Mouse (Mus musculus) testis, adult 2 months (tissue): ENCODE results near the gene Wars2.

Source experiments
- CTCF ChIP-seq: fragments of 200-500 bp; IDR thresholded peaks from 2 replicates; pipeline ENCODE4 v1.5.1; 2012; ENCODE audit warnings: low read depth, mild to moderate bottlenecking, inconsistent platforms, low read length, moderate library complexity; ENCODE audit not compliant: control insufficient read depth, insufficient read depth, insufficient replicate concordance
- POLR2A ChIP-seq: fragments of 200-500 bp; IDR thresholded peaks from 2 replicates; pipeline ENCODE4 v1.6.1; 2012; ENCODE audit warnings: low read depth, mild to moderate bottlenecking, inconsistent platforms, low read length, moderate library complexity; ENCODE audit not compliant: control insufficient read depth

DNA sequence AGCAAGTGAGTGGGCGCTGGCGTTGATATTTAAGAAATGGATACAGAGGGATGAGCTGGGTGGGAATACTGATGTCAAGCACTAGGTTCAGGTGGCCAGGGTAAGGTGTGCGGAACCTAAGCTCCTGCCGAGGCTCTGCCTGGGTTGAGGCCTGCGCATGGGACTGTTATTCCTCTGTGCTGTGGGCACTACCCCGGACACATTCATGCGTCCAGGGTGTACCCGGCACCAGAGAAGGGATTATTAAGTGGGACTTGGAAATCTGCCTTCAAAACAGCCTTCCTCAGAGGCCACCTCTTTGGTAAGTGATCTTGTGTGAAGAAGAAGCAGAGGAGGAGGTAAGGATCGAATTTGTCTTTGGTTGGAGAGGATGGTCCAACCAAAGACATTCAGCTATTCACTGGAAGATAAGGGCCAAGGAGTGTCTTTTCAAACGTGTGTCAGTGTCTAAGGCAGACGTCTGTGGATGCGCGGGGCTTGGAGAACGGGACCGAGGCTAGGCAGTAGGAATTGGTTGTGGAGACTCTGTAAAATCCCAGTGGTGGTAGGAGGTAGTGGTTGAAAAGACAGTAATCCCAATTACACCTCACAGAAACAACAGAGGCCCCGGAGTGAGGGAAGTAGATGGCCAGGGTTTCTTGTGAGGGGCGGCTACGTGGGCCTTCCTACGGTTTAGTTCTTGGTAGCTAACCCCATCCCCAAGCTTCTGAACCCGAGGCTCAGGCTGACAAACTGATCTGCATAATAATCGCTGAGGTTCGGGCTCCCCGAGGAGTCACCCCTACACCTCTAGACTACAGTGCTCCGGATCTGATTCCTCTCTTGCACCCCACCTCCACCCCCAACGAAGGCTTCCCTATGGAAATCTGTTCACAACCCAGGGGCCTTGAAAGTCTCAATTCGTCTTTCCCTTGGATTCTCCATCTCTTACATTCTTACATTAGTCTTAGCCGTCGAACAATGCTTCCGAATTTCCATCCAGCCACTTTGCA, 117.0 kb downstream of the Wars2 start:
- no peak for TF ChIP-seq CTCF
- no peak for TF ChIP-seq POLR2A
